Mouse (Mus musculus) neural tube, postnatal 0 days (tissue): ENCODE data around the gene Birc5. TPM values are rescaled to one million over a fixed set of nuclear protein-coding genes. Genes with fewer than 3 reads are reported as not detected.

Experiments used
- polyA plus RNA-seq: library from polyadenylated mRNA; unstranded; fragments of >200 nt; fragmentation: Nextera tagmentation; extraction: Ambion mirVana; gene quantifications from 2 replicates; pipeline ENCODE4 v1.2.1, GENCODE M21; 2015

Gene Birc5
- 18.7 and 20.4 TPM in 2 replicates for polyA plus RNA-seq

GRCm38 (mm10) chr11:117848985-117849671 is at the start of gene Birc5:
TSS of gene Birc5 (plus strand) at chr11:117849251.

GRCm38 (mm10) chr11:117809407-117810311 is 39.4 kb upstream of the Birc5 start, which contains the start of the genes Gm20708 and Syngr2:
TSS of gene Gm20708 (plus strand) at chr11:117809668.
TSS of gene Syngr2 (plus strand) at chr11:117809668.

GRCm38 (mm10) chr11:117825333-117826101 is 23.5 kb upstream of the Birc5 start, which contains the start of the genes Afmid and Tk1:
TSS of gene Afmid (plus strand) at chr11:117825924.
TSS of gene Tk1 (minus strand) at chr11:117826092.

GRCm38 (mm10) chr11:117860601-117861000 is 11.6 kb downstream of the Birc5 start, which contains the start of gene Tmem235:
TSS of gene Tmem235 (plus strand) at chr11:117860752.

GRCm38 (mm10) chr11:117872861-117873608 is 24.0 kb downstream of the Birc5 start, which contains the start of gene Tha1:
TSS of gene Tha1 (minus strand) at chr11:117873481.

Other genes with a start within 250 kb of the Birc5 start
- 21.2 and 21.9 TPM in 2 replicates for gene Tnrc6c, start 195.0 kb upstream of the Birc5 start, polyA plus RNA-seq
- gene Tmc8, start 67.2 kb upstream of the Birc5 start, polyA plus RNA-seq: 0.50 and 0.93 TPM in 2 replicates
- gene Tmc6, start 67.1 kb upstream of the Birc5 start, polyA plus RNA-seq: 4.0 and 5.3 TPM in 2 replicates
- gene 6030468B19Rik, start 51.6 kb upstream of the Birc5 start, polyA plus RNA-seq: not detected in 2 replicates
- 1.5 and 2.5 TPM in 2 replicates for gene Gm20708, start 39.6 kb upstream of the Birc5 start, polyA plus RNA-seq
- gene Syngr2, start 39.6 kb upstream of the Birc5 start, polyA plus RNA-seq: 21.2 and 22.2 TPM in 2 replicates
- 7.0 and 8.4 TPM in 2 replicates for gene Afmid, start 23.3 kb upstream of the Birc5 start, polyA plus RNA-seq
- gene Tk1, start 23.2 kb upstream of the Birc5 start, polyA plus RNA-seq: 6.9 and 12.0 TPM in 2 replicates
- 0.15 and 0.20 TPM in 2 replicates for gene Tmem235, start 11.5 kb downstream of the Birc5 start, polyA plus RNA-seq
- 4.4 and 5.4 TPM in 2 replicates for gene Tha1, start 24.2 kb downstream of the Birc5 start, polyA plus RNA-seq
- 4.5 TPM in 2 replicates for gene Socs3, start 120.8 kb downstream of the Birc5 start, polyA plus RNA-seq
- 57.9 and 67.0 TPM in 2 replicates for gene Pgs1, start 137.0 kb downstream of the Birc5 start, polyA plus RNA-seq